Mouse (Mus musculus) NIH3T3 (cell line): Measurements from ENCODE around the gene Rae1.

ENCODE experiments used
- DNase-seq: peaks from one replicate; pipeline ENCODE4 v3.0.0-alpha.2; 2012; ENCODE audit warnings: low read depth

Gene Rae1

DNA sequence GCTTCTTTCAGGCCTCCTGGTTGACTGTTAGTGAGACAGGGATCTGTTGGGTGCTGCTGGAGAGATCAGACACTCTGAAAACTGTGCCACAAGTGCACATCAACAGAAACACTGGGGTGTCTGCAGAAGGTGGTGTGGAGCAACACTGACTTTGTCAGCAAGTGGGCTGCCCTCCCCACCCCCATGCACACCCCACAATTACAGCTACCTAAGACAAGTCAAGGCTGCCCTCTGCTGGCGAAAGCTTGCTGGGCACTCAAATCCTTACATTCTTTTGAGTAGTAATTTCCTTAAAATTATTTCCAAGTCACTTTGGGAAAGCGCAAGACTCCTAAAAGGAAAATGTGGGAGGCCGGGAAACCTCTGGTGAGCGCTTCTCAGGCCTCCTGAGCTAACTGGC, 3.7 kb upstream of the Rae1 start:
- peak; percentile 84 for DNase-seq

DNA sequence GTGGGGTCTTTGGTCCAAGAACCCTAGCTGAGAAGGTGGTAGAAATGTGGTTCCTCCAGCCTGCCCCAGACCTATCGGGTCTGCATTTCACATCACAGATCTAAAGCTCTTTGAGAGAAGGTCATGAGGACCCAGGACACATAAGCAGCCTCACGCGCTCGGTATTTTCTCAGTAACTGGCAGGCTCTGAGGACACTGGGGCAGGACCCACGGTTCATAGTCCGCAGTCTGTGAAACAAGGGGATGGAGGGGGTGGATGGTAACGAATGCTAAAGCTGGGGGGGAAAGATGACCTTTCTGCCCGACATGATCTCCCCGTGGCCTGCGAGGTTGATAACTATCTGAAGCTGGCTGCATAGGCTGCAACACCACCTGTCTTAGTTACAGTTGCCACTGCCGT, 2.2 kb upstream of the Rae1 start:
- no peak for DNase-seq

DNA sequence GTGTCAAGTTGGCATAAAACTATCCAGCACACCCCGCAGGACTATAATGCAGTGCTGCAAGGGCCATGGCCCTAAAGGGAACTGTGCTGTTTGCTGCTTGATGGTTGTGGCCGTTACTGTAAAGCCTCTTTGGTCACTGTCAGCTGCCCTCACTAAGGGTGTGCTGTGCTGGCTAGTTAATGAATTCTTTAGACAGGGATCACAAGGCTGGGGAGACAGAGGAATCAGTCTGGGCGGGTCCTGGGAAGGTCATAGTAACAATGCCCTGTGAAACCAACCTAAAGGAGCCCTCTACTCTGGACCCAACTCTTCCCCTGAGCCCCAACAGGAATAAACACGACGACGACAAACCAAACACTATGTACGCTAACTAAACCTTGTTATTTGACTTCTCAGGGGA, 1.4 kb upstream of the Rae1 start:
- no peak for DNase-seq

DNA sequence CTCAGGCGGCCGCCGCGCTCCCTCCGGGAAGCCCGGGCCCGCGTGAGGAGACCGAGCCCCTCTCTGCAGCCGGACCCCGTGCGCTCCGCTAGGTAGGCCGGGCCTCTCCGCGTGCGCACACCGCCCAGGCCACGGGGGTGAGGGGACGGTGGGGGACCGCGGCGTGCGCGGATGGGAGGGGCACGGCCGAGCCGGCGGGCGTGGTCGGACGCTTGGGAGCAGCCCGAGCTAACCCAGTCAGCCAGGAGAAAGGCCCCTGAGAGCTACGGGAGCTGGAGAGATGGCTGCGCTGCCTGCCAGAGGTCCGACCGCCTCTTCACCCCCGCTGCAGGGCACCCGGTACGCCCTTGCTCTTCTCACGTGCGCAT, 352 bp downstream of the Rae1 start:
- peak; percentile 73 for DNase-seq

DNA sequence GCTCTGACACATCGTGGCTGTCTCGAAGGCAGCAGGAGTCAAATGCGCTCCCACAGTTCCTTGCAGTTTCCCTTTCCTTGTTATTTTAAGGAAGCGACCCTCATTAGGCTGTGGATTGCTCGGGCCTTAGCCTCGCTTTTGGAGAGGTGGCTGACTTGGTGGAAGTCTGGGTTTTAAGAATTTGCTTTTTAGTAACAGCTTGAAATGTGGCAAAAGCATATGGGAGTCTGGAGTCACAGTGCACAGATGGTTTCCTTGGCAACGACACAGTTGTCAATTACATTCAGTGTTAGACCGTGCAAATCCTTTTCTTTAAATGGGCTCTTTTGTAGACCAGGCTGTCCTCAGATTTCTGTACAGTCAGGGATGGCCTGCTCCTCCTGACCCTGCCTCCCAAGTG, 1.0 kb downstream of the Rae1 start:
- DNase-seq, result peak; percentile 25

DNA sequence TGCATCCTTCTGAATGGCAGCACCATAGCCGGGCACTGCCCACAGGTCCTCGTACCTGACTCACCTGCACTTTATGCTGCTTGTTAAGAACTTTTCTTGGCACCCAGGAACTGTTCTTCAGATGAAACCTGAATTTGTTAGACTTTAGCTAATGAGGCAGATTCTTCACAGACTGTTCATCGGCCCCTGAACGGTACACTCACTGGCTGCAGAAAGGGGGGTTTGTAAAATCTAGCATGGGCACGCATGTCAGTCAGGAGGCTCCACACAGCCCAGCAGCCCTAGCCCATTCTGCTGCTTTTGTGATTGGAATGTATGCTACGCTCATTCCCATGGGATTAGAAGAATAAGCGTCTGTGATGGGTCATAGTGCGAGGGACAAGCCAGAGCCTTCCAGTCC, 3.8 kb downstream of the Rae1 start:
- DNase-seq, result no peak

- no peak for DNase-seq
These were observed 10.4 kb downstream of the Rae1 start for GRCm38 (mm10) chr2:173010220-173010717.

DNA sequence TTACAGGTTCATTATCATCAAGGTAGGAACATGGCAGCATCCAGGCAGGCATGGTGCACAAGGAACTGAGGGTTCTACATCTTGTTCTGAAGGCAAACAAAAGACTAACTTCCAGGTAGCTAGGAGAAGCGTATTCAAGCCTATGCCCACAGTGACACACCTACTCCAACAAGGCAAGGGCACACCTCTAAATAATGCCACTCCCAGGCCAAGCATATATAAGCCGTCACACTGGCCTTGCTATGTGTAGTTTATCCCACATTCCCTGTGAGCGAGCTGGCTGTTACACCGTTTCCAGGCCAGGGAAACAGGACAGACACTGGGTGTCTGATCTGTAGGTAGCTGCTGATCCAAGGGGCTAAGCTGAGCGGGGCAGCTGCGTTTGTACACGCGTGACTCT, 11.5 kb downstream of the Rae1 start:
- DNase-seq, result no peak

- DNase-seq, result no peak
These were observed 14.9 kb downstream of the Rae1 start for GRCm38 (mm10) chr2:173014741-173015287.

DNA sequence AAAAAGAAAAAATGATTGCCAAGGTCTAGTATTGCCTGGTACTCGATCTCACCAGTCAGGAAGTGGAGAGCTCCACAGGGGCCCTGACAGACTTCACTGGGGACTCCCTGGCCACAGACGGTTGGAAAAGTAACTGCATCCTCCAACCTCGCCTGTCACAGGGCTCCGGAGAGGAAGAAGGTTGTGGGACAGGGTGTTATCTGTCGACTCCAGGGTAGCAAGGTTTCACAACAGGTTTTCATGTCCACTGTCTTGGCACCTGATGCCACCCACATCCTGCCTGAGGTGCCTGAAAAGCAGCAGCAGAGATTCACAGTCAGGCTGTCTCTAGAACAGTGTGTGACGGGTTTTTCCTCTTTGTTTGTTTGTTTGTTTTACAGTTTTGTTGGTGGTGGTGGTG, 18.0 kb downstream of the Rae1 start:
- no peak for DNase-seq

DNA sequence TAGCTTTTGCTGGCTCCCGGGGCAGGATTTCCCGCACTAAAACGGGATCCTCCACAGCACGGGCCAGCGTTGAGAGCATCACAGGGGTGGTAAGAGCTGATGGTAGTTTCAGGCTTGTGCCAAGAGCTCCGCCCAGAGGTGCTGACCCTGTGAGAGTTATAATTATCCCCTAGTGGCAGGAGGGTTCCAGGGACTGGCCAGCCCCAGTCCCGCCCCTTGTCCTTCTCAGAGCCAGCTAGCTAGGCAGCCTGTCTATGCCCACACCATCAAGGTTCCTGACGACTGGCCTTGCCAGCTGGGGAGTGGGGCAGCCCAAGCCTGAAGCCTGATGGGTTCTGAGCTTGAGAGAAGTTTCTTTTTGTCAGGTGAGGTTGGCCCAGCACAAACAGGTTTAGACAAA, 18.7 kb downstream of the Rae1 start:
- no peak for DNase-seq

DNA sequence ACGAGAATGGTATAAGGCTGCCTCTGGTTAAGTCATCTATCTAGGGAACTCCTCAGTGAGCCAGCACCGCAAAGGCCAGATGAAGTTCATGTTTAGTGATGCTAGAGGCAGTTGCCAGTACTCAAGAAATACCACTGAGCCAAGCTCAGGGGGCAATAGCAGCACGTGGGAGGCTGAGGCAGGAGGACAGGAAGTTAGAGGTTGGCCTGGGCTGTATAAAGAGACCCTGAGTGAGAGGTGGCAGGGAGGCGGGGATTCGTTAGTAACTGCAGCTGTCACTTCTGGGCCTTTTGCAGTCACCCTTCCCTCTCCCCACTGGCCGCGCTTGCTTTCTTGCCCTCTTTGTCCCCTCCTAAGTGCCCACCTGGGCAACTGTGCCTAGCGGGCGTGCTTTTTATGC, 19.4 kb downstream of the Rae1 start:
- DNase-seq, result no peak

DNA sequence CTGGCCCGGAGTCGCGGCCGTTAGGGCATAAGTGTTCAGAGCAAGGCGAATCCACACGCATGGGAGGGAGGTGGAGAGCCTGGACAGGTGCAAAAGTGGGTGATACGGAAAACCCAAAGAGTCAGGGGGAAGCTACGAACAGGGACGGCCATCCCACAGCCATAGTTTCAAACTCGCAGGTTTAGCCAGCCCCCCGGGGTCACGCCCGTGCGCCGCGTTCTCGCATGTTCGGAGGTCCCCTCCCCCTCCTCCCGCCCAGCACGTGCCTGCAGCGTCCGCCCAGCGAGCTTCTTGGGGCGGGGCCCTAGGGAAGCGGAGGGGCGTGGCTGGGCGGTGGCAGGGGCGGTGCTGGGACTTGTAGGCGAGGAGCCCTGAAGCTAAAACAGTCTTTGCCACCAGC, 19.9 kb downstream of the Rae1 start:
- peak; percentile 92 for DNase-seq

DNA sequence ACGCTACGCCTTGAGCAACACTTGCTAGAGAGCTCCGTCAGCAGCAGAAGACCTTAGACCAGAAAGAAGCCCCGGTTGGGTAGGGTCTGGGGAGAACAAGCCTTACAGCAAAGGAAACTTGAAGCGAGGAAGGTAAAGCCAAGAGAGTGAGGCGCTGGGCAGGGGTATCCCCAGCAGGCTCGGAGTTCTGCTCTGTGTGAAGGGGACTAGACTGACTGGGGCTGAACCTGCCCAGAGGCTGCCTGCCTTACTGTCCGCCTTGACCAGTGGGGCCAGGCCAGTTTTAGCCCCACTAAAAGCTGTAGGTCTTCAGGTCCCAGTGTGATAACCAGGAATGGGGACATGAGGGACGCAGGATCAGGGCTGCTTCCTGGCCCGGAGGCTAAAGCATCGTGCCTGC, 20.5 kb downstream of the Rae1 start, which contains the start of gene Rbm38:
Gene Rbm38, plus strand, starts transcription at position 69 of the 400 bp plus-strand sequence.
- DNase-seq, result no peak

GRCm38 (mm10) chr2:173021633-173022055, 21.7 kb downstream of the Rae1 start:
- peak; percentile 95 for DNase-seq

DNA sequence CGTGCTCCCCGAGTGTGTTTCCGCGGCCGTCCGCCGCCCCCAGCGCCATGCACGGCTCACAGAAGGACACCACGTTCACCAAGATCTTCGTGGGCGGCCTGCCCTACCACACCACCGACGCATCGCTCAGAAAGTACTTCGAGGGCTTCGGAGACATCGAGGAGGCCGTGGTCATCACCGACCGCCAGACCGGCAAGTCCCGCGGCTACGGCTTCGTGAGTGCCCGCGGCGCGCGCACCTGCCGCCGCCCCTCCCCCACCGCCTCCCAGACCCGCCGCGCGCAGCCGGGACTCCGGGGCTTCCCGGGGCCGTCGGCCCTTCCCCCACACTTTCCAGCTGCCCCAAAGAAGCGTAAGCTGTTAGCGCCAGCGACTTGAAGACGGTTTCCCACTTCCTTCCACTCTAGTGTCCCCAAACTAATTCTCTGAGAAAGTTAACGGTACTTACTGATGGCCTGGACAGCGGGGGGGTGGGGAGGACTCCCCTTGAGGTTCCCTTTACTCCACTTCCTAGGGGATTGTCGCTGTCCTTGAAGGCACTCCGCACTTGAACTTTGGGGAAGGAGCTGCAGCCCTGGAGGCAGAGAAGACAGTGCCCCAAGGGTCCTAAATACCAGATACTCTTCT, 22.3 kb downstream of the Rae1 start:
- peak; percentile 60 for DNase-seq

GRCm38 (mm10) chr2:173022813-173023212, 22.9 kb downstream of the Rae1 start:
- no peak for DNase-seq

- no peak for DNase-seq
These were observed 23.5 kb downstream of the Rae1 start for GRCm38 (mm10) chr2:173023371-173023851.

- no peak for DNase-seq
These were observed 24.0 kb downstream of the Rae1 start for GRCm38 (mm10) chr2:173023966-173024365.

- no peak for DNase-seq
These were observed 24.5 kb downstream of the Rae1 start for GRCm38 (mm10) chr2:173024392-173024791.

- DNase-seq, result peak; percentile 84
These were observed 25.0 kb downstream of the Rae1 start for GRCm38 (mm10) chr2:173024938-173025337.

- DNase-seq, result no peak
These were observed 26.4 kb downstream of the Rae1 start for GRCm38 (mm10) chr2:173026286-173026685.

- no peak for DNase-seq
These were observed 26.8 kb downstream of the Rae1 start for GRCm38 (mm10) chr2:173026688-173027131.
